Mouse (Mus musculus) heart, adult 2 months (tissue): ENCODE data around the gene 2610318N02Rik. TPM values are rescaled to one million over a fixed set of nuclear protein-coding genes. Genes with fewer than 3 reads are reported as not detected.
A peak's percentile ranks its signal among the peaks of the same experiment; 100 is the strongest.

Source experiments
- DNase-seq, 2 experiments: peaks; one replicate each; pipeline ENCODE4 v3.0.0; 2021
- H3K27ac ChIP-seq: fragments of 200-600 bp; 2 replicates; pipeline ENCODE4 v1.8.1; 2022
- H3K27me3 ChIP-seq: fragments of 200-500 bp; 2 replicates; pipeline ENCODE4 v1.6.1; 2012; ENCODE audit warnings: mild to moderate bottlenecking, low read length, inconsistent platforms, mixed read lengths; ENCODE audit not compliant: control insufficient read depth, insufficient read depth
- H3K36me3 ChIP-seq: fragments of 200-500 bp; 2 replicates; pipeline ENCODE4 v1.6.1; 2012; ENCODE audit warnings: low read length, inconsistent platforms; ENCODE audit not compliant: control insufficient read depth, insufficient read depth
- H3K4me1 ChIP-seq: fragments of 200-500 bp; 2 replicates; pipeline ENCODE4 v1.6.1; 2011; ENCODE audit warnings: low read length; ENCODE audit not compliant: control insufficient read depth, insufficient read depth
- H3K4me3 ChIP-seq: fragments of 200-600 bp; 2 replicates; pipeline ENCODE4 v1.8.1; 2022
- H3K79me2 ChIP-seq: fragments of 200-500 bp; replicated peaks from 2 replicates; pipeline ENCODE4 v1.6.1; 2012; ENCODE audit warnings: mild to moderate bottlenecking, inconsistent platforms, low read length, moderate library complexity, mixed read lengths; ENCODE audit not compliant: control insufficient read depth, insufficient read depth
- H3K9ac ChIP-seq: fragments of 200-500 bp; 2 replicates; pipeline ENCODE4 v1.6.1; 2012; ENCODE audit warnings: low read depth, mild to moderate bottlenecking, control low read depth, inconsistent platforms, low read length, mixed read lengths
- CTCF ChIP-seq: fragments of 200-600 bp; IDR thresholded peaks from 2 replicates; pipeline ENCODE4 v1.8.1; 2022; ENCODE audit warnings: antibody characterized with exemption, mild to moderate bottlenecking, moderate library complexity
- EP300 ChIP-seq: fragments of 200-500 bp; IDR thresholded peaks from 2 replicates; pipeline ENCODE4 v1.6.1; 2011; ENCODE audit warnings: low read depth, low read length, control low read depth; ENCODE audit not compliant: insufficient read depth
- POLR2A ChIP-seq: fragments of 200-500 bp; IDR thresholded peaks from 2 replicates; pipeline ENCODE4 v1.6.1; 2011; ENCODE audit warnings: mild to moderate bottlenecking, low read depth, low read length, control low read depth; ENCODE audit not compliant: insufficient read depth
- WGBS: fragments of 180-500 bp; shearing (Covaris S2); methylation state at CpG from one replicate; pipeline ENCODE4 v1.1.7; 2018; 5-methylcytosine and 5-hydroxymethylcytosine counted together
- intact Hi-C: fragments of 180-260 bp; cut with DNase I; formaldehyde crosslinking; loops from one replicate; pipeline ENCODE4 v1.15.1; 2025
- microRNA-seq, 2 experiments: library from miRNA; unstranded; fragments of <30 nt; microRNA quantifications; one replicate each; pipeline ENCODE4 v1.2.0; 2021
- polyA plus RNA-seq: library from polyadenylated mRNA; depleted of rRNA; stranded (reverse); fragments of >200 nt; gene quantifications from 2 replicates; pipeline ENCODE4 v1.2.3, GENCODE M21; 2012; rRNA removed
- total RNA-seq, 2 experiments: library from RNA; stranded (reverse); gene quantifications; 2 replicates each; pipeline ENCODE4 v1.2.3; 2021

Gene 2610318N02Rik
- total and polyA plus RNA-seq, 3 experiments = 1.1 TPM; not detected in 2

- no peak overlapping the region for H3K9ac ChIP-seq
- intact Hi-C loops = no loop called here
- H3K4me1 ChIP-seq = no peaks in the 10 kb centered on the region
- H3K79me2 ChIP-seq = no peaks in the 10 kb centered on the region
- no peaks in the 10 kb centered on the region for H3K36me3 ChIP-seq
- H3K27ac ChIP-seq = no peak overlapping the region
- H3K4me3 ChIP-seq = no peak overlapping the region
- H3K27me3 ChIP-seq = no peaks in the 10 kb centered on the region
- TF ChIP-seq POLR2A (no peak), EP300 (no peak), CTCF (no peak)
- DNase-seq = no peak
Measured at GRCm38 (mm10) chr16:17076869-17077268, 48.1 kb downstream of the 2610318N02Rik start.

GRCm38 (mm10) chr16:17076301-17076700 is 48.7 kb downstream of the 2610318N02Rik start:
- Histone ChIP-seq H3K4me1 (no peaks in the 10 kb centered on the region), H3K79me2 (no peaks in the 10 kb centered on the region), H3K27ac (no peak overlapping the region), H3K9ac (no peak overlapping the region), H3K4me3 (no peak overlapping the region), H3K36me3 (no peaks in the 10 kb centered on the region), H3K27me3 (no peaks in the 10 kb centered on the region)
- intact Hi-C loops = no loop called here
- TF ChIP-seq EP300 = no peak
- no peak for TF ChIP-seq POLR2A
- no peak for TF ChIP-seq CTCF
- 94% methylated on average over 2 of the region's 2 CpGs for WGBS
- DNase-seq = no peak

GRCm38 (mm10) chr16:17073000-17073399 is 52.0 kb downstream of the 2610318N02Rik start:
- no peak overlapping the region for H3K9ac ChIP-seq
- H3K36me3 ChIP-seq = no peaks in the 10 kb centered on the region
- no peaks in the 10 kb centered on the region for H3K27me3 ChIP-seq
- H3K4me3 ChIP-seq = no peak overlapping the region
- peaks cover 1% of the 10 kb centered on the region; the same call in 1 of the 2 replicates for H3K4me1 ChIP-seq
- H3K27ac ChIP-seq = no peak overlapping the region
- WGBS = 89% methylated on average over 7 of the region's 7 CpGs
- DNase-seq = no peak
- H3K79me2 ChIP-seq = no peaks in the 10 kb centered on the region
- intact Hi-C loops = loop anchor here (5.0 kb wide), 1 partner anchor 91 kb away; the partner anchor contains the start of gene Mapk1
- TF ChIP-seq EP300 = no peak

GRCm38 (mm10) chr16:17070716-17071115 is 54.3 kb downstream of the 2610318N02Rik start:
- Histone ChIP-seq H3K27ac (no peak overlapping the region), H3K36me3 (no peaks in the 10 kb centered on the region), H3K79me2 (no peaks in the 10 kb centered on the region), H3K27me3 (no peaks in the 10 kb centered on the region), H3K9ac (no peak overlapping the region), H3K4me1 (peaks cover 1% of the 10 kb centered on the region; the same call in 1 of the 2 replicates), H3K4me3 (peak overlapping the region; percentile 80; the same call in 1 of the 2 replicates)
- intact Hi-C loops = loop anchor here (5.0 kb wide), 1 partner anchor 88 kb away; the partner anchor contains the start of gene Mapk1
- WGBS = 48% methylated on average over 6 of the region's 6 CpGs
- no peak for DNase-seq
- no peak for TF ChIP-seq POLR2A
- TF ChIP-seq EP300 = no peak
- TF ChIP-seq CTCF = no peak

GRCm38 (mm10) chr16:17069511-17070443 is 55.2 kb downstream of the 2610318N02Rik start, which contains the start of gene Ypel1:
TSS of gene Ypel1 (plus strand) at chr16:17069696.
- Histone ChIP-seq H3K36me3 (no peaks in the 10 kb centered on the region), H3K9ac (peak within 1 kb of the TSS; percentile 74), H3K27ac (peak within 1 kb of the TSS; percentile 55; the same call in 1 of the 2 replicates), H3K79me2 (no peaks in the 10 kb centered on the region), H3K4me3 (peak within 1 kb of the TSS; percentile 80), H3K27me3 (no peaks in the 10 kb centered on the region), H3K4me1 (peaks cover 1% of the 10 kb centered on the region; the same call in 1 of the 2 replicates)
- under 1% methylated on average over 76 of the region's 76 CpGs for WGBS
- TF ChIP-seq EP300 (no peak), CTCF (peak; percentile 31)
- intact Hi-C loops = loop anchor here (5.0 kb wide), 1 partner anchor 87 kb away; the partner anchor contains the start of gene Mapk1
- peak; percentile 91 to 93 for DNase-seq

- no peak overlapping the region for H3K27ac ChIP-seq
- no peak for TF ChIP-seq CTCF
- 75% methylated on average over 2 of the region's 2 CpGs for WGBS
Measured at GRCm38 (mm10) chr16:17067552-17067951, 57.4 kb downstream of the 2610318N02Rik start.

More at GRCm38 (mm10) chr16:17067552-17067951, 57.4 kb downstream of the 2610318N02Rik start:
- H3K4me3 ChIP-seq = no peak overlapping the region
- no peak overlapping the region for H3K9ac ChIP-seq
- peaks cover 1% of the 10 kb centered on the region; the same call in 1 of the 2 replicates for H3K4me1 ChIP-seq
- H3K36me3 ChIP-seq = no peaks in the 10 kb centered on the region
- DNase-seq = no peak
- no peaks in the 10 kb centered on the region for H3K79me2 ChIP-seq
- intact Hi-C loops = no loop called here
- H3K27me3 ChIP-seq = no peaks in the 10 kb centered on the region

Small RNA genes lying within 50 kb of the gene (microRNA-seq; reads per million reads assigned to microRNA genes)
- gene Mir130b (240 to 366 reads per million in 2 experiments), gene Mir301b (0 to 2.2 reads per million in 2 experiments)

Other genes starting within 250 kb of the 2610318N02Rik start
- gene Ppm1f, start 228.7 kb downstream of the 2610318N02Rik start, total RNA-seq = 10 to 100 TPM; 20.9 to 24.6 TPM
- gene Ppm1f, start 228.7 kb downstream of the 2610318N02Rik start, polyA plus RNA-seq = 15.6 and 20.9 TPM in 2 replicates
- 100 to 1,000 TPM; 103 to 115 TPM for gene Mapk1, start 141.8 kb downstream of the 2610318N02Rik start, total RNA-seq
- gene Mapk1, start 141.8 kb downstream of the 2610318N02Rik start, polyA plus RNA-seq = 56.2 and 104 TPM in 2 replicates
- gene Ypel1, start 55.5 kb downstream of the 2610318N02Rik start, total RNA-seq = 1 to 10 TPM in 1 of 2 experiments, under 1 TPM in 1; 0.99 to 1.2 TPM
- gene Ypel1, start 55.5 kb downstream of the 2610318N02Rik start, polyA plus RNA-seq = 0.53 and 1.3 TPM in 2 replicates
- gene Ppil2, start 13.9 kb downstream of the 2610318N02Rik start, total RNA-seq = 10 to 100 TPM; 33.1 to 39.1 TPM
- gene Ppil2, start 13.9 kb downstream of the 2610318N02Rik start, polyA plus RNA-seq = 49.3 and 77.6 TPM in 2 replicates
- 10 to 100 TPM; 19.1 to 22.5 TPM for gene Sdf2l1, start 7.2 kb upstream of the 2610318N02Rik start, total RNA-seq
- 8.9 and 11.6 TPM in 2 replicates for gene Sdf2l1, start 7.2 kb upstream of the 2610318N02Rik start, polyA plus RNA-seq
- gene Ydjc, start 19.5 kb upstream of the 2610318N02Rik start, total RNA-seq = 1 to 10 TPM; 2.4 to 2.5 TPM
- 1.9 and 3.3 TPM in 2 replicates for gene Ydjc, start 19.5 kb upstream of the 2610318N02Rik start, polyA plus RNA-seq
- gene Ccdc116, start 22.1 kb upstream of the 2610318N02Rik start, total RNA-seq = under 1 TPM in 1 of 2 experiments, not detected in 1; 0.14 TPM
- 0.35 TPM in 2 replicates for gene Ccdc116, start 22.1 kb upstream of the 2610318N02Rik start, polyA plus RNA-seq
- gene Ube2l3, start 77.5 kb upstream of the 2610318N02Rik start, total RNA-seq = 100 to 1,000 TPM; 102 to 112 TPM
- 55.0 and 74.7 TPM in 2 replicates for gene Ube2l3, start 77.5 kb upstream of the 2610318N02Rik start, polyA plus RNA-seq
- under 1 TPM; 0.13 to 0.16 TPM for gene Rimbp3, start 83.4 kb upstream of the 2610318N02Rik start, total RNA-seq
- 0.09 and 0.14 TPM in 2 replicates for gene Rimbp3, start 83.4 kb upstream of the 2610318N02Rik start, polyA plus RNA-seq
- gene Hic2, start 108.4 kb upstream of the 2610318N02Rik start, total RNA-seq = 1 to 10 TPM; 1.5 to 2.0 TPM
- 1.2 and 2.2 TPM in 2 replicates for gene Hic2, start 108.4 kb upstream of the 2610318N02Rik start, polyA plus RNA-seq
- gene Tmem191c, start 150.9 kb upstream of the 2610318N02Rik start, total RNA-seq = 1 to 10 TPM; 1.1 to 1.5 TPM
- gene Tmem191c, start 150.9 kb upstream of the 2610318N02Rik start, polyA plus RNA-seq = 2.7 and 6.7 TPM in 2 replicates
- 1 to 10 TPM; 1.2 to 1.6 TPM for gene Serpind1, start 206.2 kb upstream of the 2610318N02Rik start, total RNA-seq
- 0.12 and 1.0 TPM in 2 replicates for gene Serpind1, start 206.2 kb upstream of the 2610318N02Rik start, polyA plus RNA-seq